Mouse (Mus musculus) common myeloid progenitor, adult 5-6 weeks (primary cell): ENCODE data around the gene Usp18. TPM values are rescaled to one million over a fixed set of nuclear protein-coding genes. Genes with fewer than 3 reads are reported as not detected.

Source experiments
- ATAC-seq: replicated peaks from 2 replicates; pipeline ENCODE4 v1.8.0; 2016; ENCODE audit warnings: low read depth, mild to moderate bottlenecking, moderate TSS enrichment, inconsistent platforms; ENCODE audit not compliant: poor library complexity, severe bottlenecking
- total RNA-seq: library from RNA; stranded (forward); fragments of 200-1000, 187-1606 nt; gene quantifications from 2 replicates; pipeline ENCODE4 v1.2.3, GENCODE M21; 2017

The Usp18 gene
- total RNA-seq, 1 experiment from 2014 or later: 2.6 TPM

GRCm38 (mm10) chr6:121284132-121284531, 38.4 kb downstream of the Usp18 start:
- ATAC-seq: no peak

- no peak for ATAC-seq
Observed at GRCm38 (mm10) chr6:121299317-121299716, 53.6 kb downstream of the Usp18 start.

- ATAC-seq: no peak
Observed at GRCm38 (mm10) chr6:121299954-121300353, 54.2 kb downstream of the Usp18 start, which contains the start of gene Slc6a13. TSS of gene Slc6a13 (plus strand) at chr6:121300227.

- ATAC-seq: no peak
Observed at GRCm38 (mm10) chr6:121300504-121300903, 54.8 kb downstream of the Usp18 start.

- no peak for ATAC-seq
Observed at GRCm38 (mm10) chr6:121303466-121304220, 57.9 kb downstream of the Usp18 start.

GRCm38 (mm10) chr6:121304630-121305029, 58.9 kb downstream of the Usp18 start:
- ATAC-seq: no peak

GRCm38 (mm10) chr6:121305571-121305970, 59.9 kb downstream of the Usp18 start:
- ATAC-seq: no peak

GRCm38 (mm10) chr6:121310984-121311383, 65.3 kb downstream of the Usp18 start:
- no peak for ATAC-seq

- no peak for ATAC-seq
Observed at GRCm38 (mm10) chr6:121319099-121319498, 73.4 kb downstream of the Usp18 start.

Other genes with a start within 250 kb of the Usp18 start
- gene Mical3, start 114.9 kb upstream of the Usp18 start, total RNA-seq: 22.0 and 24.3 TPM in 2 replicates
- gene Pex26, start 62.2 kb upstream of the Usp18 start, total RNA-seq: 5.6 and 6.3 TPM in 2 replicates
- 34.6 and 40.7 TPM in 2 replicates for gene Tuba8, start 35.2 kb upstream of the Usp18 start, total RNA-seq
- 3.0 and 3.2 TPM in 2 replicates for gene Slc6a13, start 54.3 kb downstream of the Usp18 start, total RNA-seq
- gene Slc6a12, start 97.2 kb downstream of the Usp18 start, total RNA-seq: 0.10 TPM in 1 of 2 replicates, not detected in the other
- not detected in 2 replicates for gene Iqsec3, start 227.8 kb downstream of the Usp18 start, total RNA-seq